In genomic region chr3:88514231-88515094, GRCm38 (mm10) we compare ENCODE assay signal across 13 mouse cellular contexts. TPM values are rescaled to one million over a fixed set of nuclear protein-coding genes. Genes with fewer than 3 reads are reported as not detected.
DNase-seq lines count a peak whose midpoint lies in the region; ATAC-seq and TF ChIP-seq lines count a peak whose summit lies in the region.
"Had no signal": no experiment of that assay in that cellular context is flagged by ENCODE, and none has a peak within 500 bp of the region (broad histone marks: within the 10 kb centered on the region; RNA-seq: fewer than 3 reads in every experiment).

No protein-coding gene starts in this region.

- 0 out of 2 replicates have a peak overlapping the region, but pooled peaks have one; percentile 33 for H3K27ac ChIP-seq in spleen, adult 2 months (ENCODE audit: insufficient read depth, low read length)
- H3K27ac ChIP-seq in intestine, embryonic 15.5 days, result peak overlapping the region; percentile 41; the same call in 1 of the 2 replicates
- no peak overlapping the region for H3K27ac ChIP-seq in left cerebral cortex, adult 2 months
- H3K27ac ChIP-seq: forebrain, embryonic 12.5 days; midbrain, embryonic 12.5 days; neural tube, embryonic 12.5 days had no signal

- no peak for DNase-seq in spleen, adult 2 months (ENCODE audit: low read depth in 1 of 2, low spot score in 2 of 2)
- DNase-seq in spleen, postnatal 10 days (ENCODE audit: low spot score in 2 of 2), result no peak
- DNase-seq in lung, postnatal 10 days, result peak; percentile 66
- no peak for DNase-seq in c-Kit-positive CD71-positive TER-119-positive erythroid progenitor cells, embryonic 14.5 days (ENCODE audit: low spot score)
- DNase-seq in retina, postnatal 1 day, result no peak
- DNase-seq in left cerebral cortex, adult 2 months (ENCODE audit: extremely low spot score in 1 of 2, low spot score in 2 of 2), result no peak
- DNase-seq: gastrocnemius, postnatal 10 days; right cerebral cortex, postnatal 14 days had no signal

- H3K36me3 ChIP-seq in spleen, adult 2 months (ENCODE audit: control insufficient read depth, insufficient read depth, low read length), result no peaks in the 10 kb centered on the region
- H3K36me3 ChIP-seq in intestine, embryonic 15.5 days, result no peaks in the 10 kb centered on the region
- H3K36me3 ChIP-seq: forebrain, embryonic 12.5 days; midbrain, embryonic 12.5 days; neural tube, embryonic 12.5 days had no signal

- intact Hi-C loops in left cerebral cortex, adult 2 months (cut with DNase I), result no loop called here

- H3K9me3 ChIP-seq in intestine, embryonic 15.5 days, result no peaks in the 10 kb centered on the region
- H3K9me3 ChIP-seq: forebrain, embryonic 12.5 days; midbrain, embryonic 12.5 days; neural tube, embryonic 12.5 days had no signal

- 0 out of 2 replicates have a peak, but pooled peaks have one; percentile 11 for ATAC-seq in intestine, embryonic 15.5 days

- H3K4me1 ChIP-seq in spleen, adult 2 months (ENCODE audit: control insufficient read depth, insufficient read depth, insufficient read length), result peaks cover 33% of the 10 kb centered on the region; the same call in 1 of the 2 replicates
- H3K4me1 ChIP-seq in intestine, embryonic 15.5 days (replicated peaks), result peaks cover 55% of the 10 kb centered on the region

- no peak for TF ChIP-seq POLR2A in spleen, adult 2 months (IDR thresholded peaks at IDR 0.05; ENCODE audit: low read depth, low read length)

- no peak for TF ChIP-seq CTCF in spleen, adult 2 months (IDR thresholded peaks at IDR 0.05; ENCODE audit: extremely low read depth, insufficient read depth, insufficient read length, insufficient replicate concordance)
- TF ChIP-seq CTCF in left cerebral cortex, adult 2 months (IDR thresholded peaks at IDR 0.05), result no peak

- WGBS in spleen, adult 2 months, result 77% methylated on average over 10 of the region's 10 CpGs
- WGBS in intestine, embryonic 15.5 days, result 72% methylated on average over 10 of the region's 10 CpGs

- no peaks in the 10 kb centered on the region for H3K27me3 ChIP-seq in spleen, adult 2 months (ENCODE audit: control insufficient read depth, insufficient read depth, low read length)
- H3K27me3 ChIP-seq in intestine, embryonic 15.5 days (replicated peaks), result no peaks in the 10 kb centered on the region

- no peak overlapping the region for H3K4me3 ChIP-seq in spleen, adult 2 months (ENCODE audit: extremely low read depth, insufficient read depth, insufficient read length)
- no peak overlapping the region for H3K4me3 ChIP-seq in intestine, embryonic 15.5 days (replicated peaks)
- H3K4me3 ChIP-seq in left cerebral cortex, adult 2 months, result no peak overlapping the region
- H3K4me3 ChIP-seq: forebrain, embryonic 12.5 days; midbrain, embryonic 12.5 days; neural tube, embryonic 12.5 days had no signal

- no peak overlapping the region for H3K9ac ChIP-seq in intestine, embryonic 15.5 days
- H3K9ac ChIP-seq: forebrain, embryonic 12.5 days; midbrain, embryonic 12.5 days; neural tube, embryonic 12.5 days had no signal

- no peak overlapping the region for H3K4me2 ChIP-seq in intestine, embryonic 15.5 days (replicated peaks)
- H3K4me2 ChIP-seq: forebrain, embryonic 12.5 days; midbrain, embryonic 12.5 days; neural tube, embryonic 12.5 days had no signal

RNA-seq across cellular contexts. Expression of gene Lmna, which starts 4.7 kb away (rescaled TPM):
- polyA plus RNA-seq in spleen, adult 2 months (2012; rRNA removed), result 51.3 and 72.3 TPM in 2 replicates
- polyA plus RNA-seq in intestine, embryonic 15.5 days (2015; fragmentation: Nextera tagmentation; extraction: Ambion mirVana), result 120 TPM in 2 replicates
- total RNA-seq in left cerebral cortex, adult 2 months (2021), result 10 to 100 TPM; 59.3 to 61.7 TPM

RNA-seq across cellular contexts. Expression of gene Mex3a, which starts 17.7 kb away (rescaled TPM):
- 1.00 and 1.0 TPM in 2 replicates for polyA plus RNA-seq in spleen, adult 2 months (2012; rRNA removed)
- polyA plus RNA-seq in intestine, embryonic 15.5 days (2015; fragmentation: Nextera tagmentation; extraction: Ambion mirVana), result 9.6 and 11.2 TPM in 2 replicates
- total RNA-seq in left cerebral cortex, adult 2 months (2021), result 1 to 10 TPM; 3.2 TPM

RNA-seq across cellular contexts. Expression of gene Rab25, which starts 33.6 kb away (rescaled TPM):
- 1.0 and 1.3 TPM in 2 replicates for polyA plus RNA-seq in spleen, adult 2 months (2012; rRNA removed)
- polyA plus RNA-seq in intestine, embryonic 15.5 days (2015; fragmentation: Nextera tagmentation; extraction: Ambion mirVana), result 75.2 and 89.8 TPM in 2 replicates
- total RNA-seq in left cerebral cortex, adult 2 months (2021), result not detected
- total RNA-seq: adrenal gland, adult 18-20 months; gastrocnemius, postnatal 10 days had no signal

RNA-seq across cellular contexts. Expression of gene Lamtor2, which starts 38.4 kb away (rescaled TPM):
- polyA plus RNA-seq in spleen, adult 2 months (2012; rRNA removed), result 104 and 141 TPM in 2 replicates
- 188 and 231 TPM in 2 replicates for polyA plus RNA-seq in intestine, embryonic 15.5 days (2015; fragmentation: Nextera tagmentation; extraction: Ambion mirVana)
- total RNA-seq in left cerebral cortex, adult 2 months (2021), result 10 to 100 TPM; 98.3 to 99.1 TPM

RNA-seq across cellular contexts. Expression of gene Ubqln4, which starts 39.1 kb away (rescaled TPM):
- 32.5 and 33.7 TPM in 2 replicates for polyA plus RNA-seq in spleen, adult 2 months (2012; rRNA removed)
- polyA plus RNA-seq in intestine, embryonic 15.5 days (2015; fragmentation: Nextera tagmentation; extraction: Ambion mirVana), result 43.6 and 43.7 TPM in 2 replicates
- 100 to 1,000 TPM; 137 to 148 TPM for total RNA-seq in left cerebral cortex, adult 2 months (2021)

Comparison
In these comparisons a context has a peak if more than half of its experiments do, and no peak if none do; other contexts are left out.
1. RNA of gene Rab25, which starts 33.6 kb away (polyA plus RNA-seq): 75.2 to 89.8 TPM in intestine, embryonic 15.5 days; 1.0 to 1.3 TPM in spleen, adult 2 months; every median in the first group is over 10 times any median in the second.